Mouse (Mus musculus): ENCODE measurements at regions not wholly inside any gene's neighbourhood (a gene's known extent, or its start where the extent isn't known, plus 50 kb on each side); places are given as distances from the start of the nearest gene placed in this dataset.
A peak's percentile ranks its signal among the peaks of the same experiment; 100 is the strongest.
"Not testable (repeated sequence)": the region's sequence is repeated elsewhere in the genome, so short reads cannot be mapped to it uniquely, and the experiment has no call there.

- DNase-seq (ENCODE audit: low spot score) = peak; percentile 21
Observed at GRCm38 (mm10) chr10:113759099-113759498, 830.3 kb upstream of the Atxn7l3b start.

GRCm38 (mm10) chr10:113736224-113736623 is 807.4 kb upstream of the Atxn7l3b start:
- no peak for DNase-seq (ENCODE audit: low spot score)

- peak; percentile 4 for DNase-seq (ENCODE audit: low spot score)
Observed at GRCm38 (mm10) chr10:113705139-113705726, 776.4 kb upstream of the Atxn7l3b start.

GRCm38 (mm10) chr10:113670636-113671035 is 741.8 kb upstream of the Atxn7l3b start:
- not testable (repeated sequence) for DNase-seq (ENCODE audit: low spot score)

GRCm38 (mm10) chr10:113652803-113653454 is 724.1 kb upstream of the Atxn7l3b start:
- DNase-seq (ENCODE audit: low spot score) = no peak

- no peak for DNase-seq (ENCODE audit: low spot score)
Observed at GRCm38 (mm10) chr10:113652100-113652499, 723.3 kb upstream of the Atxn7l3b start.

GRCm38 (mm10) chr10:113620420-113620819 is 691.6 kb upstream of the Atxn7l3b start:
- no peak for DNase-seq (ENCODE audit: low spot score)

GRCm38 (mm10) chr10:113615931-113616330 is 687.1 kb upstream of the Atxn7l3b start:
- DNase-seq (ENCODE audit: low spot score) = no peak

- DNase-seq (ENCODE audit: low spot score) = no peak
Observed at GRCm38 (mm10) chr10:113593436-113593835, 664.6 kb upstream of the Atxn7l3b start.

- peak; percentile 89 for DNase-seq (ENCODE audit: low spot score)
Observed at GRCm38 (mm10) chr10:113592126-113592525, 663.3 kb upstream of the Atxn7l3b start.

GRCm38 (mm10) chr10:113570270-113570669 is 641.5 kb upstream of the Atxn7l3b start:
- DNase-seq (ENCODE audit: low spot score) = no peak

All from retina, embryonic 14.5 days (tissue).